Mouse (Mus musculus) fibroblast of lung, adult 2 months (primary cell): ENCODE measurements around the gene Zbtb16.

Experiments
- DNase-seq: peaks from one replicate; pipeline ENCODE4 v3.0.0-alpha.2; 2011; ENCODE audit warnings: low read depth

The Zbtb16 gene

GRCm38 (mm10) chr9:48767666-48768432 lies 68.2 kb downstream of the Zbtb16 start:
- DNase-seq, result no peak

- DNase-seq, result no peak
Observed at GRCm38 (mm10) chr9:48765927-48766326, 70.1 kb downstream of the Zbtb16 start.

GRCm38 (mm10) chr9:48764311-48764710 lies 71.7 kb downstream of the Zbtb16 start:
- no peak for DNase-seq

GRCm38 (mm10) chr9:48761732-48762637 lies 74.0 kb downstream of the Zbtb16 start:
- DNase-seq, result no peak

- no peak for DNase-seq
Observed at GRCm38 (mm10) chr9:48761175-48761556, 74.9 kb downstream of the Zbtb16 start.

- no peak for DNase-seq
Observed at GRCm38 (mm10) chr9:48760449-48761174, 75.4 kb downstream of the Zbtb16 start.

GRCm38 (mm10) chr9:48759098-48759497 lies 76.9 kb downstream of the Zbtb16 start:
- no peak for DNase-seq

GRCm38 (mm10) chr9:48757650-48758580 lies 78.1 kb downstream of the Zbtb16 start:
- no peak for DNase-seq

GRCm38 (mm10) chr9:48756261-48756812 lies 79.7 kb downstream of the Zbtb16 start:
- no peak for DNase-seq

GRCm38 (mm10) chr9:48755438-48756070 lies 80.5 kb downstream of the Zbtb16 start:
- no peak for DNase-seq

GRCm38 (mm10) chr9:48754418-48754817 lies 81.6 kb downstream of the Zbtb16 start:
- no peak for DNase-seq

- DNase-seq, result no peak
Observed at GRCm38 (mm10) chr9:48753881-48754280, 82.1 kb downstream of the Zbtb16 start.

- no peak for DNase-seq
Observed at GRCm38 (mm10) chr9:48751900-48752299, 84.1 kb downstream of the Zbtb16 start.

- no peak for DNase-seq
Observed at GRCm38 (mm10) chr9:48749666-48750065, 86.4 kb downstream of the Zbtb16 start.

- DNase-seq, result no peak
Observed at GRCm38 (mm10) chr9:48749168-48749567, 86.9 kb downstream of the Zbtb16 start.

GRCm38 (mm10) chr9:48748761-48749160 lies 87.3 kb downstream of the Zbtb16 start:
- no peak for DNase-seq

- DNase-seq, result no peak
Observed at GRCm38 (mm10) chr9:48748216-48748615, 87.8 kb downstream of the Zbtb16 start.

GRCm38 (mm10) chr9:48746506-48746905 lies 89.5 kb downstream of the Zbtb16 start:
- no peak for DNase-seq

GRCm38 (mm10) chr9:48745347-48746119 lies 90.5 kb downstream of the Zbtb16 start:
- no peak for DNase-seq

GRCm38 (mm10) chr9:48744916-48745315 lies 91.1 kb downstream of the Zbtb16 start:
- no peak for DNase-seq
